Mouse (Mus musculus) CH12.LX (cell line): ENCODE data around the gene Dtx3l. TPM values are rescaled to one million over a fixed set of nuclear protein-coding genes. Genes with fewer than 3 reads are reported as not detected.

Experiments used
- DNase-seq: peaks from one replicate; pipeline ENCODE4 v3.0.0-alpha.2; 2013; ENCODE audit errors: extremely low read depth
- H3K27ac ChIP-seq: 2 replicates; pipeline ENCODE4 v1.5.1; 2012; ENCODE audit warnings: low read depth, mild to moderate bottlenecking, control low read depth, moderate library complexity; ENCODE audit not compliant: insufficient read depth
- H3K27me3 ChIP-seq: replicated peaks from 2 replicates; pipeline ENCODE3; 2012; ENCODE audit warnings: inconsistent platforms
- H3K36me3 ChIP-seq, 2 experiments: replicated peaks in 1 of 2; 2 replicates each; pipeline versions ENCODE3 to v1.6.1; 2012; ENCODE audit warnings: inconsistent platforms in 1 of 2, low read length in 1 of 2, mild to moderate bottlenecking in 1 of 2, mixed read lengths in 1 of 2, moderate library complexity in 1 of 2; ENCODE audit not compliant: control insufficient read depth in 1 of 2, insufficient read depth in 1 of 2
- H3K4me1 ChIP-seq, 2 experiments: 2 replicates each; pipeline ENCODE4 v1.6.1; 2012; ENCODE audit warnings: inconsistent platforms in 1 of 2, moderate library complexity in 1 of 2; ENCODE audit not compliant: insufficient read depth in 2 of 2, control insufficient read depth in 1 of 2
- H3K4me2 ChIP-seq: 2 replicates; pipeline ENCODE4 v1.6.1; 2012; ENCODE audit warnings: low read depth, mild to moderate bottlenecking, control low read depth; ENCODE audit not compliant: poor library complexity, insufficient read depth, severe bottlenecking
- H3K4me3 ChIP-seq, 3 experiments: fragments of 150-350 bp in 1 of 3; sonication (generic) in 1 of 3; replicated peaks in 1 of 3; 2 replicates each; pipeline versions ENCODE3 to v1.5.1; 2011 to 2012; ENCODE audit warnings: low read depth in 2 of 3, low read length in 2 of 3, mild to moderate bottlenecking in 2 of 3, moderate library complexity in 2 of 3, control low read depth in 1 of 3, improper control_type of control experiment in 1 of 3, inconsistent platforms in 1 of 3, mixed read lengths in 1 of 3; ENCODE audit not compliant: poor library complexity in 1 of 3
- H3K79me2 ChIP-seq: replicated peaks from 2 replicates; pipeline ENCODE4 v1.6.1; 2012; ENCODE audit warnings: mild to moderate bottlenecking, moderate library complexity; ENCODE audit not compliant: control insufficient read depth, poor library complexity, insufficient read depth, severe bottlenecking; ENCODE audit errors: extremely low read depth
- H3K9ac ChIP-seq: 2 replicates; pipeline ENCODE4 v1.6.1; 2012; ENCODE audit warnings: low read depth, mild to moderate bottlenecking, control low read depth, moderate library complexity; ENCODE audit not compliant: insufficient read depth
- H3K9me3 ChIP-seq: replicated peaks from 2 replicates; pipeline ENCODE3; 2012; ENCODE audit warnings: low read length, inconsistent platforms, mixed read lengths
- BHLHE40 ChIP-seq: IDR thresholded peaks from 2 replicates; pipeline ENCODE4 v1.6.1; 2011; ENCODE audit warnings: mild to moderate bottlenecking, low read depth, low read length, improper control_type of control experiment
- CHD2 ChIP-seq: IDR thresholded peaks from 2 replicates; pipeline ENCODE4 v1.6.1; 2011; ENCODE audit warnings: low read length, improper control_type of control experiment
- CTCF ChIP-seq, 2 experiments: IDR thresholded peaks in 1 of 2; conservative IDR thresholded peaks in 1 of 2; 2 replicates each; pipeline ENCODE4 v1.5.1; 2011 to 2012; ENCODE audit warnings: low read depth in 2 of 2, low read length in 2 of 2, improper control_type of control experiment in 1 of 2, inconsistent platforms in 1 of 2, mild to moderate bottlenecking in 1 of 2, moderate library complexity in 1 of 2
- E2F4 ChIP-seq: IDR thresholded peaks from 2 replicates; pipeline ENCODE4 v1.6.1; 2011; ENCODE audit warnings: low read depth, low read length, improper control_type of control experiment; ENCODE audit not compliant: insufficient replicate concordance
- ELF1 ChIP-seq: IDR thresholded peaks from 2 replicates; pipeline ENCODE4 v1.6.1; 2014; ENCODE audit warnings: low read depth, mild to moderate bottlenecking, inconsistent platforms, low read length, improper control_type of control experiment
- IRF4 ChIP-seq: IDR thresholded peaks from 2 replicates; pipeline ENCODE4 v1.6.1; 2014; ENCODE audit warnings: low read depth, mild to moderate bottlenecking, inconsistent platforms, low read length, improper control_type of control experiment
- JUN ChIP-seq: IDR thresholded peaks from 2 replicates; pipeline ENCODE4 v1.6.1; 2011; ENCODE audit warnings: low read depth, mild to moderate bottlenecking, low read length, improper control_type of control experiment, moderate library complexity; ENCODE audit not compliant: insufficient read depth
- JUND ChIP-seq: conservative IDR thresholded peaks from 2 replicates; pipeline ENCODE4 v1.6.1; 2011; ENCODE audit warnings: low read depth, low read length, improper control_type of control experiment
- MAFK ChIP-seq: IDR thresholded peaks from 2 replicates; pipeline ENCODE4 v1.6.1; 2011; ENCODE audit warnings: low read length, improper control_type of control experiment; ENCODE audit not compliant: insufficient replicate concordance
- MAX ChIP-seq: IDR thresholded peaks from 2 replicates; pipeline ENCODE4 v1.6.1; 2011; ENCODE audit warnings: low read length, improper control_type of control experiment
- MEF2A ChIP-seq: IDR thresholded peaks from 2 replicates; pipeline ENCODE4 v1.6.1; 2014; ENCODE audit warnings: low read depth, mild to moderate bottlenecking, inconsistent platforms, low read length, improper control_type of control experiment, borderline replicate concordance
- MYC ChIP-seq: IDR thresholded peaks from 2 replicates; pipeline ENCODE4 v1.6.1; 2011; ENCODE audit warnings: low read depth, mild to moderate bottlenecking, improper control_type of control experiment, low read length
- NRF1 ChIP-seq: IDR thresholded peaks from 2 replicates; pipeline ENCODE4 v1.6.1; 2014; ENCODE audit warnings: low read depth, mild to moderate bottlenecking, inconsistent platforms, low read length, improper control_type of control experiment, moderate library complexity
- PAX5 ChIP-seq: IDR thresholded peaks from 2 replicates; pipeline ENCODE4 v1.6.1; 2012; ENCODE audit warnings: low read length, inconsistent platforms, mixed read lengths
- POLR2A ChIP-seq: IDR thresholded peaks from 2 replicates; pipeline ENCODE4 v1.6.1; 2011; ENCODE audit warnings: low read depth, mild to moderate bottlenecking, improper control_type of control experiment, low read length
- POLR2AphosphoS2 ChIP-seq: IDR thresholded peaks from 2 replicates; pipeline ENCODE4 v1.6.1; 2011; ENCODE audit warnings: low read depth, low read length, improper control_type of control experiment
- RAD21 ChIP-seq: IDR thresholded peaks from 2 replicates; pipeline ENCODE4 v1.6.1; 2011; ENCODE audit warnings: low read depth, mild to moderate bottlenecking, low read length, improper control_type of control experiment, moderate library complexity
- SMC3 ChIP-seq: IDR thresholded peaks from 2 replicates; pipeline ENCODE4 v1.6.1; 2011; ENCODE audit warnings: low read depth, low read length, improper control_type of control experiment
- UBTF ChIP-seq: IDR thresholded peaks from 2 replicates; pipeline ENCODE4 v1.6.1; 2012; ENCODE audit warnings: low read depth, mild to moderate bottlenecking, inconsistent platforms, low read length, improper control_type of control experiment, moderate library complexity
- USF1 ChIP-seq: IDR thresholded peaks from 2 replicates; pipeline ENCODE4 v1.6.1; 2014; ENCODE audit warnings: low read depth, mild to moderate bottlenecking, inconsistent platforms, low read length, improper control_type of control experiment
- USF2 ChIP-seq: conservative IDR thresholded peaks from 2 replicates; pipeline ENCODE4 v1.6.1; 2011; ENCODE audit warnings: low read depth, low read length, improper control_type of control experiment
- ZC3H11A ChIP-seq: IDR thresholded peaks from 2 replicates; pipeline ENCODE4 v1.6.1; 2012; ENCODE audit warnings: low read depth, mild to moderate bottlenecking, inconsistent platforms, low read length, improper control_type of control experiment
- ZKSCAN1 ChIP-seq: IDR thresholded peaks from 2 replicates; pipeline ENCODE4 v1.6.1; 2012; ENCODE audit warnings: low read depth, inconsistent platforms, low read length, improper control_type of control experiment, borderline replicate concordance
- ZMIZ1 ChIP-seq: IDR thresholded peaks from 2 replicates; pipeline ENCODE4 v1.6.1; 2012; ENCODE audit warnings: low read depth, mild to moderate bottlenecking, inconsistent platforms, low read length, improper control_type of control experiment
- dilution Hi-C: fragments of 300-500 bp; cut with MboI; formaldehyde crosslinking; loops from 2 replicates; pipeline ENCODE4 v1.14.3; 2020; ENCODE audit warnings: low sequenced_read_pairs; ENCODE audit not compliant: extremely low pct_unique_long_range_greater_than_20kb, extremely low pct_ligation_motif_present
- in situ Hi-C: fragments of 300-500 bp; cut with MboI; formaldehyde crosslinking; loops from 3 replicates; pipeline ENCODE4 v1.14.3; 2019; ENCODE audit warnings: low sequenced_read_pairs, low pct_ligation_motif_present, low pct_unique_long_range_greater_than_20kb, mixed read lengths
- polyA plus RNA-seq: library from polyadenylated mRNA; unstranded; fragments of >175 nt; gene quantifications from 2 replicates; pipeline ENCODE4 v1.2.1, GENCODE M21; 2012; ENCODE audit warnings: low read depth; ENCODE audit not compliant: insufficient read length
- total RNA-seq, 2 experiments: library from RNA; depleted of rRNA; stranded (reverse); fragments of 300-350 nt in 1 of 2; fragments of >200 nt in 1 of 2; gene quantifications; 2 replicates each; pipeline ENCODE4 v1.2.3; 2012 to 2014

The Dtx3l gene
- total and polyA plus RNA-seq, 3 experiments, result 14.4 to 21.1 (median 17.4) TPM

- Histone ChIP-seq H3K9ac (no peak overlapping the region), H3K4me3 (no peak overlapping the region)
- in situ Hi-C loops, result loop anchor here (10.0 kb wide), 1 partner anchor 188 kb away; no protein-coding TSS in a partner anchor
- TF ChIP-seq MYC (no peak), BHLHE40 (no peak), MAX (no peak), POLR2AphosphoS2 (no peak), ZKSCAN1 (no peak), JUND (no peak), IRF4 (no peak), CTCF (conservative IDR thresholded peaks at IDR 0.05 in 1 of 2, IDR thresholded peaks at IDR 0.05 in 1 of 2; ENCODE audit: low read depth in 2 of 2, low read length in 2 of 2) (no peak), USF2 (no peak), NRF1 (no peak), PAX5 (no peak), USF1 (no peak), RAD21 (no peak), POLR2A (no peak), ZMIZ1 (no peak), SMC3 (no peak), ZC3H11A (no peak), UBTF (no peak)
- TF ChIP-seq, all 38 proteins: peak for 0
- no peak for DNase-seq
- Histone ChIP-seq H3K27me3 (no peaks in the 10 kb centered on the region), H3K4me2 (no peak overlapping the region), H3K27ac (no peak overlapping the region), H3K9me3 (no peaks in the 10 kb centered on the region), H3K79me2 (peaks cover 3% of the 10 kb centered on the region; the same call in 1 of the 2 replicates), H3K4me1 (peaks cover 6 to 20% of the 10 kb centered on the region in 2 experiments), H3K36me3 (peaks cover 62 to 88% of the 10 kb centered on the region in 2 experiments)
- dilution Hi-C loops, result no loop called here
These were observed 6.5 kb downstream of the Dtx3l start for GRCm38 (mm10) chr16:35932179-35933055.

GRCm38 (mm10) chr16:35924341-35924740 lies 14.6 kb downstream of the Dtx3l start:
- H3K9ac ChIP-seq, result no peak overlapping the region
- peaks cover 15 to 36% of the 10 kb centered on the region in 2 experiments for H3K36me3 ChIP-seq
- no peaks in the 10 kb centered on the region for H3K79me2 ChIP-seq
- in situ Hi-C loops, result no loop called here
- H3K9me3 ChIP-seq, result no peaks in the 10 kb centered on the region
- H3K4me2 ChIP-seq, result no peak overlapping the region
- DNase-seq, result no peak
- dilution Hi-C loops, result no loop called here
- H3K4me1 ChIP-seq, result peaks cover 0 to 6% of the 10 kb centered on the region in 2 experiments; a peak in 2 of 4 replicates
- no peak overlapping the region for H3K4me3 ChIP-seq
- TF ChIP-seq MAX, result no peak
- TF ChIP-seq MAFK, result no peak
- no peak for TF ChIP-seq ZMIZ1
- TF ChIP-seq USF1, result no peak
- no peak for TF ChIP-seq SMC3
- TF ChIP-seq JUN, result no peak
- TF ChIP-seq ZC3H11A, result no peak
- TF ChIP-seq ELF1, result no peak
- TF ChIP-seq MYC, result no peak
- TF ChIP-seq CTCF (conservative IDR thresholded peaks at IDR 0.05 in 1 of 2, IDR thresholded peaks at IDR 0.05 in 1 of 2; ENCODE audit: low read depth in 2 of 2, low read length in 2 of 2), result no peak
- TF ChIP-seq MEF2A, result no peak
- TF ChIP-seq JUND, result no peak
- TF ChIP-seq CHD2, result no peak
- no peak for TF ChIP-seq E2F4
- TF ChIP-seq UBTF, result no peak
- no peak overlapping the region for H3K27ac ChIP-seq
- no peaks in the 10 kb centered on the region for H3K27me3 ChIP-seq
